Mouse (Mus musculus) kidney, postnatal 10 days (tissue): Measurements from ENCODE around the gene Gm6525.

Experiments used
- DNase-seq: peaks from one replicate; pipeline ENCODE4 v3.0.0; 2021; ENCODE audit warnings: mixed read lengths

Gene Gm6525

GRCm38 (mm10) chr3:84172406-84172805 is 1.5 kb upstream of the Gm6525 start:
- no peak for DNase-seq

DNA sequence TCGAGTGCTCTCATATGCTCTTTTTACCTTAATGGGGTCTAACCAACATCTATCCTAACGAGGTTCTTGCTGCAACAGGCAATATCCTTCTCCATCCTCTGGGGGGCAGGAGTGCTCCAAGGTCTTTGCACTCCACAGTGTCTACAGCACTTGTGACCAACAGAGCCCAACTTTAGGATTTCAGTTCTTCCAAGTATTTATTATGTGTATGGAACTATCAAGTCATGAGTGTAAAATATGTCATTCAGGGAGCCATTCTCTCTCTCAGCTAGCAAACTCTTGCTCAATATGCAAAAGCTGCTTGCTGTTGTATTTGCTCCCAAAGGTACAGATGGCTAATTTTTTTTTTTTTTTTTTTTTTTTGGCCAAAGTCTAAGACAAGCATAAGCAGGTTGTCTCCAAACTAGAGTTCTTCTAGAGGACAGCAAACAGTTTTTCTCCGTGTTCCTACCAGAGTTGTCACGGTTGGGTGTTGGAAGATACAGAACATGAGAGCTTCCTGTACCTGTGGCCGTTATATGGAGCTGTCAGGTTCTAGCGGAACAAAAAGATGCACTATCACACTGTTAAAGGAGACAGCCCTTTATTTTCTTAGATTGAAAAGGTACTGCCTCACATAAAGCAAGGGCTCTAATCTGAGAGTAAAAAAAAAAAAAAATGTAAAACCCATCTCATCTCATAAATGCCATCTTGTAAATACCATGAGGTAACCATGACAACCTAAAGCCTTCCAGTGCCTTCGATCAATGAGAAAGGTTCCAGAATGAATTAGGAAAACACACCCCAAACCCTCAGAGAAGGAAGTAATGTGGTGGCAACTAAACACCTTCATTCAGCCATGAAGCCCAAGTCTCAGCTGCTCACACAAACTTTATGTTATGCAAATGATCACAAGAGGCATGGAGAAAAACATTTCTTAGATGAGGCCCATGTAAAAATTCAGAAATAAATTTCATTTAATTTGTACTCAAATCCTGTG is 1.7 kb downstream of the Gm6525 start:
- DNase-seq: peak; percentile 89

DNA sequence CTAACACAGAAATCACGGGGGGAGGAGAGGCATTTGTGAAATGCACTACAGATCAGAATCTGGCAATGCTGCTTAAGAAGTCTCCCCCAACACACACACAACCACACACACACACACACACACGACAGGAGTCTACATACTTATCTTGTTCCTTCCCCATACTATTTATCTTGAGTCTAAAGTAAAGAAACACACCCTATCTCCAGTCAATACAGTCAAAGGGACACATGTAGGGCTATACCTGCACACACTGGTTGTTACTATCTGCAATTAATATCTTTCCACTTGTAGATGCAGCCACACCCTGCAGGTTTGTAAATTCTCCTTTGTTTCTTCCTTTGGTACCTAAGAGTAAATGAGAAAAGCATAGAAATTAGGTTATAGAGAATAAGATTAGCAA is 3.9 kb downstream of the Gm6525 start:
- DNase-seq: no peak

GRCm38 (mm10) chr3:84180304-84180703 is 6.4 kb downstream of the Gm6525 start:
- no peak for DNase-seq

DNA sequence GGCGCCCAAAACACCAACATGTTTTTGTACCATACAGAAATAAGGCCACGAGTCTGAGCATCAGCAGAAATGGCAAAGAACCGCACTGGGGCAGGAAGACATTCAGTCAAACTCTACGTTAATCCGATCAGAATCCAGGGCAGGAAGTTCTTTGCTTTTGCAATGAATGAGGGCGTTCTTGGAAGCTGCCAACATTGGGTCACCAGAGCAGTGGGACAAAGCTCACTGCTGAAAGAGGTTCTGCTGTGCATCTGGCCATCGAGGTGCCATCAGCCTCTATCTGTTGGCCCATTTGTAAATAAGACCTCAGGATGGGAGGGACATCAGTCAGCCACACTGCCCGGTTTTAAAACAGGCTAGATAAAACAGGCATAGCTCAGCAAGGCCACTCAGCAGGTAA is 7.2 kb downstream of the Gm6525 start:
- no peak for DNase-seq

GRCm38 (mm10) chr3:84181717-84182116 is 7.8 kb downstream of the Gm6525 start:
- DNase-seq: no peak

DNA sequence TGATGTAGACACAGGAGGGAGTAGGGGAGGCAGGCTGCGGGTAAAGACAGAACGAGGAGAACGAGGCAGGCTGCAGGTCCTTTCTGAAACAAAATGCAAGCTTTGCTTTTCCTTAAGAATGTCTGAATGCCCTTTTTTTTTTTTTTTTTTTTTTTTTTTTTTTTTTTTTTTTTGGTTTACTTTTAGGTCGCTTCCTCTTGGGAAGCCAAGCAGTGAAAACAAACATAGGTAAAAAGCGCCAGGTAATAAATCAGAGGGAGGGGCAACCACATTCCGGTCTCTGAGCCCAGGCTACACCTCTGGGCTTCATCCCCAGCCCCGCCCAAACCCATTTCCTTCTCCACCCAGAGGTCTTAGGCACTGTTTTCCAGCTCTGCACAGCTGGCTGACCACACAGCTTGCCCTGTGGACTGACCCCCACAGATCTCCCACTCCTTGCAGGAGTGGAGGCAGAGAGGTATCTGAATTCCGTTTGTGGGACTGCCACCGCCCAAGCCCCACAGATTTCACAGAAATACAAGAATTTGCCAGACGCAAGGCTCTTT is 15.8 kb downstream of the Gm6525 start:
- DNase-seq: peak; percentile 54

DNA sequence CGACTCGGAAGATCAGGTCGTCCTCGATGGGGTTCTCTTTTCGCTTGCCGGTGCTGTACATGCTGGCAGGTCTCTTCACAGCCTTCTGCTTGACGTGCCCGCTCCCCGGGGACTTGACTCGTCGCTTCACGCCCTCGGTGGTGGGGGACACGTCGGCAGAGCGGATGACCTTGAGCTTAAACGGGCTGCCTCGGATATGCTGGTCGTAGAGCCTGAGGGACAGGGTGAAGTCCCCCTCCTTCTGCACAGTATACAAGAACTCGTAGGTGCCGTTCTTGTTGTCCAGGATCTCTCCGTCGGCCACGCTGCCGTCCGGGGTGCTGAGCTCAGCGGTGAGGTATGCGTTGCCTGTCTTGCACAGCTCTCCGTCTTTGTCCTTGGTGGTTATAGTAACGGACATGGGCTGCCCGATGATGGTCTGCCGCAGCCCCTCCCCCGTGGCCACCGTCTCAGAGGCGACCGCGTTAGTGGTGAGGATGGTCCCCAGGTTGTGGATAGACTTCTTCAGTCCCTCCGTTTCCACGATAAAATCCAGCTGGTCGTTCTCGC is 16.7 kb downstream of the Gm6525 start:
- DNase-seq: peak; percentile 39

- peak; percentile 43 for DNase-seq
Observed at GRCm38 (mm10) chr3:84191141-84191881, 17.4 kb downstream of the Gm6525 start.

- no peak for DNase-seq
Observed at GRCm38 (mm10) chr3:84193881-84194280, 20.0 kb downstream of the Gm6525 start.

DNA sequence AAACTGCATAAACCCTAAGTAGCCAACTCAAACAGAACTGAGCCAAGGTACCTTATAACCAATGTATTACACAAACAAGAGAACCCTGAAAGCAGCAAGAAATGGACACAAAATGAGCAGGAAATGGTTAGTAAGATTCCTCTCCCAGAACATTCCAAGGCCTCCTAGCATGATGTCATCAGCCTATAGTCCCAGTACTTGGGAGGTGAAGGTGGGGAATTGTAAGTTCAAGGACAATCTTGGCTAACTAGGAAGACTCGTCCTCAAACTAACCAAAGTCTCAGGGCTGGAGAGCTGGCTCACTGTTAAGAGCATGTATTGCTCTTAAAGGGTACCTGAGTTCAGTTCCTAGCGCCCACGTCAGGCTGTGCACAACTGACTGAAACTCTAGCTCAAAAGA is 24.3 kb downstream of the Gm6525 start:
- no peak for DNase-seq

- no peak for DNase-seq
Observed at GRCm38 (mm10) chr3:84199516-84199915, 25.6 kb downstream of the Gm6525 start.

- no peak for DNase-seq
Observed at GRCm38 (mm10) chr3:84200559-84201420, 26.9 kb downstream of the Gm6525 start.

DNA sequence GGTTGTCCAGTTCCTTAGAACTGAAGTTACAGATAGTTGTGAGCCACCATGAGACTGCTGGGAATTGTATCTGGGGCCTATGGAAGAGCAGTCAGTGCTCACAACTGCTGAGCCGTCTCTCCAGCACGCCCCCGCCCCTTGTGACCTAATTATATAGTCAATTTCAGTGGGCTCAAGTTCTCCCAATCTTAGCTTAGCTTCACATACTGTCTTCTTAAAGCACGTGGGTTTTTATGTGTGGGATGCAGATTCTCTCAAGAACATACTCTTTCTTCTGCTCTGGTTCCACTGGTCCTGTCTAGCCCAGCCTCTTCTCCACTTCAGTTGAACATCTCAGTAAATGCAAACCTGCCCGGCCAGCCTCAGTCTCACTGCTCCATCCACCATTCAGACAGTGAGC is 30.7 kb downstream of the Gm6525 start:
- no peak for DNase-seq

- no peak for DNase-seq
Observed at GRCm38 (mm10) chr3:84205650-84206049, 31.7 kb downstream of the Gm6525 start.

DNA sequence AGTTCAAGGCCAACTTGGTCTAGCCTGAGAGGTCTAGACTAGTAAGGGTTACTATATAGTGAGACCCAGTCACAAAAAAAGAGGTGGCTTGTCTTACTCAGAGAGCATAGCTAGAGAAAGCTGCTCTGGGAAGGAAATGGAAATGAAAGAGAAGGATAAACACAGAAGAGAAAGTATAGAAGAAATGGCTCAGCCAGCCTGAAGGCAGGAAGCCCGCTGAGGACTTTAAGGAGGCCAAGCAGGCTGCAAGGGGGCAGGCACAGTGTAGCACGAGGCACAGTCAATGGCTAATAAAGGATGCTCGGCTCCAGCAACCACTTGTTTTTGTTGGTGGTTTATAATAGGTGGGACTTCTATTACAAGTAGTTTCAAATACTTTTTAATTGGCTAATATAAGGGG is 32.2 kb downstream of the Gm6525 start:
- no peak for DNase-seq

GRCm38 (mm10) chr3:84207366-84207765 is 33.5 kb downstream of the Gm6525 start:
- DNase-seq: no peak

DNA sequence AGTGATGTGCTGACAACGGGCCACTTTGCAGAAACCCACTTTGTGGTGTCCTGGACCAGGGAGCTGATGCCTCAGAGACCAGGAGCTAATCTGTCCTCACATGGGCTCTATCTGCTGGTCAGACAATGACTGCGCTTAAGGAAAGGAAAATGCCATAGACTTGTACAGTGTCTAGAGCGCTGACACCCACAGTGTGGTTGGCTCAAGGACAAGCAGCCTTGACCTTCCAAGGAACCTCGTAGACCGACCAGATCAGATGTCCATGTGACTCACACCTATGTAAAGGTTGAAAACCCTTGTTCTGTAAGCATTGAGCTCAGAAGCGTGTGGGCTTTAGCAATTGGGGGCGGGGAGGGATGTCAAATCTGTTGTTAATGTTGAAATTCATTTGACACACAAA is 34.6 kb downstream of the Gm6525 start:
- no peak for DNase-seq

DNA sequence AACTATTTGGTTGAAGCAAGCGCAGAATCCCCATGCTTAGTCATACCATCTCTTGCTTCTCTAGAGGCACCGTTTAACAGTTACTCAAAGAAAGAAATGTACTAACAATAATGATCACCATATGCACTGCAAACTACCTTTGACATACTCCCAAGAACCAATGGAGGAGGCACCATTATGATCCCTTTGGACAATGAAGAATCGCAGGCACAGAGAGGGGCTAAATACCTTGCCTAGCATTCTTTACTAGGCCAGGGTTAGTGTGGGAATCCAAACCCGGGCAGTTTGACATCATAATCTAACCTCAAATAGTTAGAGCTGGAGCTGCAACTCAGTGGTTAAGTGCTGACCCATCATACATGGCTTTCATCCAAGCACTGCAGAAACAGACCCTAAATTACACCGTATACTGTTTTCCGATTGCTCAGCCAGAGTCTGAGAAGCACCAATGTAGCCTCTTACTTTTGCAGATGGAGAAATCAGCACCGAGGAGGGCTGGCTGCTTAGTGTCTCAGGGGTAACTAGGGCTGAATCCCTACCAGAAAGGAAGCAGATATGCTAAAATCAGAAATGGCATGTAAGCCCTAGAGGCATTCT is 35.1 kb downstream of the Gm6525 start:
- DNase-seq: no peak

DNA sequence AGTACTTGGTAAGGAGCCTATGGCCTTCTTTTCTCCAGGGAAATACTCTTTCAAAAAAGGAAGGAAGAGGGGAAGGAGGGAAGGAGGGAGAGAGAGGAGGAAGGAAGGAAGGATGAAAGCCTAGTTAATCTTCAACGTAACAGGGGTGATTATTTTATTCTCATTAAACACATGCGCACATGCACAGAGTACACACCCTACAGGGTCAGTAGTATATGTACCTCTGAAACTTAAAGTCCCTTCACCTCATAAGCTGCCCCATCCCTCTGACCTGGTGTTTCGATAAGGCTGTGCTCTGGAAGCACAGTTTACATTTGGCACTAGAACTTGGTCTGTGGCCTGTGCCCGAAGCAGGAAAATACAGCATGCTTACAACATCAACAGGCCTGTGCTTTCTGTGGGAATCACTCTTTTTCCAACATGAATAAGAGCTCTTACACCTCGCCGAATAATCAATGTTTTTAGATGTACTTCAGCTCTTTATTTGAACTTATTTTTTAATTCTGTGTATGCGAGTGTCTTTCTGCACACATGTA is 37.5 kb downstream of the Gm6525 start:
- no peak for DNase-seq

DNA sequence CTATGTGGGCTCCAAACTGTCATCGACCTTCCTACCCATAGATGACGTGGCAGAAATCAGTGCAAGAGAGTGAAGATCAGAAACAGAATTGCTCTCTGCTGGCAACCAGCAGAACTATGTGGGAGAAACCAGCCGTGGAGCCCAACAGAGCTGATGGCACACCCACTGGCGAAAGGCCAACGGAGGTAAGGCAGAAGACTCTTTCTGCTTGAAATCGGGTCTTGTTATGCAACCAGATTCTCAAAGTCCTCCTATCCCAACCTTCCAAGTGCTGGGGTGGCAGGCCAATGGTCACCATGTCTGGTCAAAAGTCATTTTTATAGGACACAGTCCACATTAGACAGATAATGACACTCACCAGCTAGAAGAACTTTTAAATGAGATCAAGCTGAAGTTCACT is 40.6 kb downstream of the Gm6525 start:
- peak; percentile 82 for DNase-seq

- DNase-seq: peak; percentile 73
Observed at GRCm38 (mm10) chr3:84215253-84215652, 41.3 kb downstream of the Gm6525 start.
